Mouse (Mus musculus): ENCODE results near the gene Tns4. TPM values are rescaled to one million over a fixed set of nuclear protein-coding genes. Genes with fewer than 3 reads are reported as not detected.

Tns4 gene
- polyA plus RNA-seq, 1 experiment from 2014 or later: 2.5 TPM

DNA sequence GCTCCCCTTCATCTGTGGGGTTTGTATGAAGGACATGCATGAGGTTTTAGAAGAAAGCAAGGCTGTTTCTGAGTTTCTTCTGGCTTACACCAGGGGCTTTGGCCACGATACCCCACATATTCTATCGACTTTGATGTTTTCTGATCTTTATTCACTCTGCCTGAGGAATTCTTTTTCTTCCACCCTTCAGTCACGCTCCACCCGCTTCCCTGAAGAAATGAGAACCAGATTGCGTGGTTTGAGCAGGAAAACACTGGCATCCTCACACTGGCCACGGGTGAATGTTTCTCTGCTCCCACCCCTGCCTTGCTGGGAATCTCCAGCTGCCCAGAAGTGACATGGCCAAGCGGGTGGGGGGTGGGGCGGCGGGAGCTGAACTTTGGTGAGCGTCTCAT, 35.5 kb upstream of the Tns4 start:
- H3K27ac ChIP-seq: no peak overlapping the region
- no peak overlapping the region for H3K4me3 ChIP-seq (ENCODE audit: inconsistent target)
- 62% methylated on average over 10 of the region's 10 CpGs for WGBS (ENCODE audit: missing documents)
- no peaks in the 10 kb centered on the region for H3K79me2 ChIP-seq (ENCODE audit: inconsistent target)
- H3K36me3 ChIP-seq (ENCODE audit: inconsistent target): no peaks in the 10 kb centered on the region

DNA sequence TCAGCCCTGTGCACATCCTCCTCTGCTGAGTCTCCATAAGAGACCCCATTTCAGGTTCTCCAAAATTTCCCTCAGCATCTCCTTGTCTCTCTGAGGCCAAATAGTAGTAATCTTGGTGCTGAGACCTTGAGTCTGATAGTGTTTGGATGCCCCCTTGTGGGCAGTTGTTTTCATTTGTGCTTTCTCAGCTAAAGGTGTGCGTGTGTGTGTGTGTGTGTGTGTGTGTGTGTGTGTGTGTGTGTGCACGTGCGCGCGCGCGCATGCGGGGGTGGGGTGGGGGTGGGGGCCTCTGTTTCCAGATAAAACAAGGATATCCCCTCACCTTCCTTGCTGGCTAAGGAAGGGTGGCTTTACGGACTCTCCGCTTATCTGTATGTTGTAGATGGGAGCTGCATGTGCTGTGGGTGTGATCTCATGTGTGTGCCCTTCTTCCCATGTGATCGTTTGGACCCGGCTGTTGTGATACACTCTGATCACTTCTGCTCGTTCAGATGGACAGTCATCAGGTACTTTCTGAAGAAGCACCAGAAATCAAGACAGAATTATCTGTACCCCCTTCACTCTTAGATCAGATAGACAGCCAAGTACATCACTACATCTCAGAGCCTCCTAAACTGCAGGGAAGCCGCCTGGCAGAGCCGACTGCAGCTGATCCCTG, 35.0 kb upstream of the Tns4 start:
- Histone ChIP-seq H3K4me3 (ENCODE audit: inconsistent target) (no peak overlapping the region), H3K27ac (no peak overlapping the region), H3K36me3 (ENCODE audit: inconsistent target) (no peaks in the 10 kb centered on the region), H3K79me2 (ENCODE audit: inconsistent target) (no peaks in the 10 kb centered on the region)
- 55% methylated on average over 8 of the region's 15 CpGs for whole genome bisulfite sequencing (ENCODE audit: missing documents)

DNA sequence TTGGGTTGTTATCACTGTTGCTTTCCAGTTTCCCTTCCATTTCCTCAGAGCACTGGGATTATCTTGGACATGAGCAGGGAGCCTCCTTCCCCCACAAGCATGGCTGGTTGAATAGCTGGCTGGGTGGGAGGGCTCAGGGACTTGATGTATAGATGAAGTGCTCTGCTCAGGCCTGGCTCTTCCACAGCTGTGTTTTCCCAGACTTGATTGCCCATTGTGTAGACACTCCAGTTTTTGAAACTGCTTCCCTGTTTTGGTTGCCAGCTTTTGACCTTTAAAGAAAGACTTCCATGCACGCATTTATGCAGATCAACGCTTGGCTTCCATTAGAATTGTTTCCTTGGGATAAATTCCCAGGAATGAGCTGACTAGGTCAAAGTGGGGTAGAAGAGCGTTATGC, 33.6 kb upstream of the Tns4 start:
- no peaks in the 10 kb centered on the region for H3K79me2 ChIP-seq (ENCODE audit: inconsistent target)
- H3K27ac ChIP-seq: no peak overlapping the region
- H3K36me3 ChIP-seq (ENCODE audit: inconsistent target): no peaks in the 10 kb centered on the region
- 85% methylated on average over 3 of the region's 3 CpGs for WGBS (ENCODE audit: missing documents)
- no peak overlapping the region for H3K4me3 ChIP-seq (ENCODE audit: inconsistent target)

DNA sequence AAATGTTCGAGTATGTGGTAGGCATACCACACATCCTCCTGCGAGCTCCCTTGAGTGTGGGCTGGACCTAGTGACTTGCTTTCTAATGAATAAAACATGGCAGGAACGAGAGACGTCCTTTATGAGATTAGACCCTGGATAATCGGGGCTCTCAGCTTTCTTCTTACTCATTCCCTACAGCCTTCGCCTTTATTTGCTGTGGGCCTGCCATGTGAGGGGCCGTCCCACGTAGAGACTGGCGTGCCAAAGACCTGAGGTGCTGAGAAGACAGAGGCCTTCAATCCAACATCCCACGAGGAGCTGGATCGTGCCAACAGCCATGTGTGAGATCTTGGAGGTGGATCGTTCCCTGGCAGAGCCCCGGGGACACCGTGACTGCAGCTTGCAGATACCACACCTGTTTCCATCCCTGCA, 32.1 kb upstream of the Tns4 start:
- no peaks in the 10 kb centered on the region for H3K36me3 ChIP-seq (ENCODE audit: inconsistent target)
- H3K79me2 ChIP-seq (ENCODE audit: inconsistent target): no peaks in the 10 kb centered on the region
- no peak overlapping the region for H3K4me3 ChIP-seq (ENCODE audit: inconsistent target)
- WGBS (ENCODE audit: missing documents): 93% methylated on average over 14 of the region's 14 CpGs
- H3K27ac ChIP-seq: no peak overlapping the region

DNA sequence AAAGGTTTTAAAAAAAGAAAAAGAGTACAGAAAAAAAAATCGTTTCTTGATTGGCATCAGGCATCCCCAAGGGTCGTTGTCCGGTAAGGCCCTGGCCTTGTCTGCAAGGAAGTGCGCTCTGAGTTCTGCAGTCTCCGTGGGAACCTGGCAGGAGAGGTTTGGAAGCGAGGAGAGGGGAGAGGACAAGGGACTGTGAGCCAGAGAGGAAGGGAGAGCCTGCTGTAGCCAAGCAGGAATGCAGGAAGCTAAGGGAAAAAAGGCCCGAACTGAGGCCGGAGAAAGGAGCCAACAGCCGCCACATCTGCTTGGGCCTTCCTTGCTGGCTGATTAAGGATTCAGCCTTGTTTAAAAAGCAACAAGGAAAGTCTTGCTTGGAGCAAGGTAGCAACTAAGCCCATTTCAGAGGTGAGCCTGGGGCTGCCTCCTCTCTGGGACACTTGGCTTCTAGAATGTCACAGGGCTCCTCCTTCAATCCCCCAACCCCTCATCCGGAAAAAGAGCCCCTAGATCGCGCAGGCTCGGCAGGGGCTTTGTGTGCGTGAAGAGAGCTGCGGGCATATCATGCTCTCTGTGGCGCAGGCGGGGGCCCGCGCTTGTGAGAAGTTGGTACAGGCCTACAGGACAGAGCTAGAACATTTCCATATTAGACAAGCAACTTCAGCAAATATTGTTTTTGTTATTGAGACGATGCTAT, 31.6 kb upstream of the Tns4 start:
- Histone ChIP-seq H3K4me3 (ENCODE audit: inconsistent target) (no peak overlapping the region), H3K27ac (no peak overlapping the region), H3K79me2 (ENCODE audit: inconsistent target) (no peaks in the 10 kb centered on the region), H3K36me3 (ENCODE audit: inconsistent target) (no peaks in the 10 kb centered on the region)
- WGBS (ENCODE audit: missing documents): 91% methylated on average over 20 of the region's 20 CpGs

GRCm38 (mm10) chr11:99118963-99119362, 29.9 kb upstream of the Tns4 start:
- H3K36me3 ChIP-seq (ENCODE audit: inconsistent target): no peaks in the 10 kb centered on the region
- WGBS (ENCODE audit: missing documents): 94% methylated on average over 7 of the region's 7 CpGs
- H3K79me2 ChIP-seq (ENCODE audit: inconsistent target): no peaks in the 10 kb centered on the region
- H3K4me3 ChIP-seq (ENCODE audit: inconsistent target): no peak overlapping the region
- no peak overlapping the region for H3K27ac ChIP-seq

DNA sequence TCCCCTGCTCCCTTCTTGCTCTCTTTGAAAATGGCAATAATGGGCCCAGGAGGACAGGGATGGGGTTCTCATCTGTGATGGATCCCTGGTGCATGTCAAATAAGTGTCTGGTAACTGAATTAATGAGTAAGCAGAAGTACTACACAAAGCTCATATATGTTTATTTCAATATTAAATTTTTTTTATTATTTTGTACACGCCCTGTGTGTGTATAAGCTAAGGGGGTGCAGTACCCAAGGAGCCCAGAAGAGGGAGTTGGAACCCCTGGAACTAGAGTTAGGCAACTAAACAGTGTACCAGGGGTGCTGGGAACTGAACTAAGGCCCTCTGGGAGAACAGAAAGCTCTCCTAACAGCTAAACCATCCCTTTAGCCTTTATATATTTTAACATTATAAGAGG, 29.3 kb upstream of the Tns4 start:
- WGBS (ENCODE audit: missing documents): 100% methylated on average over 1 of the region's 1 CpGs
- Histone ChIP-seq H3K27ac (no peak overlapping the region), H3K79me2 (ENCODE audit: inconsistent target) (no peaks in the 10 kb centered on the region), H3K4me3 (ENCODE audit: inconsistent target) (no peak overlapping the region), H3K36me3 (ENCODE audit: inconsistent target) (no peaks in the 10 kb centered on the region)

DNA sequence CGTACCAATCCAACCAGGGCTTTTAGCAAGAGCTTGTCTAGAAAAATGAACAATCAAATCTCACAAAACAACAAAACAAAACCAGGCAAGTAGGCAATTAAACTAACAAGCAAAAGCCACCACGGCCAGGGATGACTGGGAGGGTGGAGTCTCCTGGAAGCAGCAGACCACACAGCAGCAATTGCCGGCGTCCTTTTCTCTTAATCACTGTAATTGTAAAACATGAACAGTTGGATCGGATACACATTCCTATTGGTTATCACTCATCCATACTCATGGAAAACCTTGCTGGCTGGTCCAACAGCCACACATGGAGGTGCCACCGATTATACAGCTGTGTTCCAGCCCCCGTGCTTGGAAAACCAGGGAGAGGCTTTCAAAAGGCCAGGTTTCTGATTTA, 28.8 kb upstream of the Tns4 start:
- Histone ChIP-seq H3K79me2 (ENCODE audit: inconsistent target) (no peaks in the 10 kb centered on the region), H3K4me3 (ENCODE audit: inconsistent target) (no peak overlapping the region), H3K36me3 (ENCODE audit: inconsistent target) (no peaks in the 10 kb centered on the region), H3K27ac (no peak overlapping the region)
- WGBS (ENCODE audit: missing documents): 94% methylated on average over 7 of the region's 7 CpGs

- Histone ChIP-seq H3K4me3 (ENCODE audit: inconsistent target) (no peak overlapping the region), H3K79me2 (ENCODE audit: inconsistent target) (no peaks in the 10 kb centered on the region), H3K27ac (no peak overlapping the region), H3K36me3 (ENCODE audit: inconsistent target) (no peaks in the 10 kb centered on the region)
- WGBS (ENCODE audit: missing documents): 32% methylated on average over 6 of the region's 6 CpGs
Observed at GRCm38 (mm10) chr11:99115940-99116339, 26.8 kb upstream of the Tns4 start.

GRCm38 (mm10) chr11:99113111-99113510, 24.0 kb upstream of the Tns4 start:
- Histone ChIP-seq H3K4me3 (ENCODE audit: inconsistent target) (no peak overlapping the region), H3K27ac (no peak overlapping the region), H3K36me3 (ENCODE audit: inconsistent target) (no peaks in the 10 kb centered on the region), H3K79me2 (ENCODE audit: inconsistent target) (no peaks in the 10 kb centered on the region)
- 91% methylated on average over 3 of the region's 3 CpGs for WGBS (ENCODE audit: missing documents)

GRCm38 (mm10) chr11:99112700-99113099, 23.6 kb upstream of the Tns4 start:
- WGBS (ENCODE audit: missing documents): 82% methylated on average over 5 of the region's 5 CpGs
- Histone ChIP-seq H3K4me3 (ENCODE audit: inconsistent target) (no peak overlapping the region), H3K27ac (no peak overlapping the region), H3K36me3 (ENCODE audit: inconsistent target) (no peaks in the 10 kb centered on the region), H3K79me2 (ENCODE audit: inconsistent target) (no peaks in the 10 kb centered on the region)

DNA sequence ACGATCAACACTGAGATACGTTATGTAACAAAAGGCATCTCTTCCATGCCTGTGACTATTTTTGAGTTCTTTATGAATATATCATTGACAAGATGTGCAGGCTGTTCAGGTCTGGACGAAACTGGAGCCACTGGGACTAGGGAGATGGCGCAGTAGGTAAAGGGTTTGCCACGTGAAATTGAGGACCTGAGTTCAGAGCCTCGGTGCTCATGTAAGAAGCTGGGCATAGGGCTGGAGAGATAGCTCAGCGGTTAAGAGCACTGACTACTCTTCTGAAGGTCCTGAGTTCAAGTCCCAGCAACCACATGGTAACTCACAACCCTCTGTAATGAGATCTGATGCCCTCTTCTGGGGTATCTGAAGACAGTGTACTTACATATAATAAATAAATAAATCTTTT, 22.5 kb upstream of the Tns4 start:
- H3K79me2 ChIP-seq (ENCODE audit: inconsistent target): no peaks in the 10 kb centered on the region
- H3K4me3 ChIP-seq (ENCODE audit: inconsistent target): no peak overlapping the region
- H3K36me3 ChIP-seq (ENCODE audit: inconsistent target): no peaks in the 10 kb centered on the region
- no peak overlapping the region for H3K27ac ChIP-seq
- WGBS (ENCODE audit: missing documents): 87% methylated on average over 7 of the region's 7 CpGs

- Histone ChIP-seq H3K4me3 (ENCODE audit: inconsistent target) (no peak overlapping the region), H3K79me2 (ENCODE audit: inconsistent target) (no peaks in the 10 kb centered on the region), H3K36me3 (ENCODE audit: inconsistent target) (no peaks in the 10 kb centered on the region), H3K27ac (no peak overlapping the region)
- 80% methylated on average over 11 of the region's 11 CpGs for WGBS (ENCODE audit: missing documents)
Observed at GRCm38 (mm10) chr11:99111155-99111554, 22.0 kb upstream of the Tns4 start.

DNA sequence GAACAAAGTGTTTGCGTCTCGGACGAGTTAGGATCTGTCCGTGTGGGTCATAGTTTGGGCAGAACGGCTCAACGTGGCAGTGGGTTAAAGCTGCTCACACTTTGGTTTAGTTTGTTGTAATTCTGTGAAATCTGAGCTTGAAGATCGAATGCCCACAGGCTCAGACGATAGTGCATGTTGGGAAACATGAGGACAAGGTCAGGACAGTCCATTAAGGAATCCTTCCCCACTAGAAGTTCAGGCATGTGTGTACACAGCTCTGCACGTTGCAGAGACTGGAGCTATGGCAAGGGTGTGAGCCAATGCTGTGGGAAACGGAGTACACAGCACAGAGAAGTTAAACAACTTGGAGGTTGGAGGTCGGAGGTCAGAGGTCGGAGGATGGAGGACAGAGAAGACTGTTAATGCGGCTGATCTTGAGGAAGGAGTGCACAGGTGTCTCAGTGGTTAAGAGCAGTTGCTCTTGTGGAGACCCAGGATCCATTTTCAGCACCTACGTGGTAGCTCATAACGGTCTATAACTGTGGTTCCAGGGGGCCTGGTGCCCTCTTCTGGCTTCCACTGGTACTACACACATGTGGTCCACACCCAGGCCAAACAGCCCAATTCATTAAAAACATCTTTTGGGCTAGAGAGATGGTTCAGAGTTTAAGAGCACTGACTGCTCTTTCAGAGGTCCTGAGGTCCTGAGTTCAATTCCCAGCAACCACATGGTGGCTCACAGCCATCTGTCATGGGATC, 21.4 kb upstream of the Tns4 start:
- WGBS (ENCODE audit: missing documents): 93% methylated on average over 14 of the region's 15 CpGs
- Histone ChIP-seq H3K4me3 (ENCODE audit: inconsistent target) (no peak overlapping the region), H3K27ac (no peak overlapping the region), H3K79me2 (ENCODE audit: inconsistent target) (no peaks in the 10 kb centered on the region), H3K36me3 (ENCODE audit: inconsistent target) (no peaks in the 10 kb centered on the region)

GRCm38 (mm10) chr11:99108296-99108695, 19.2 kb upstream of the Tns4 start:
- WGBS (ENCODE audit: missing documents): 97% methylated on average over 3 of the region's 3 CpGs
- H3K4me3 ChIP-seq (ENCODE audit: inconsistent target): no peak overlapping the region

More at GRCm38 (mm10) chr11:99108296-99108695, 19.2 kb upstream of the Tns4 start:
- Histone ChIP-seq H3K79me2 (ENCODE audit: inconsistent target) (no peaks in the 10 kb centered on the region), H3K27ac (no peak overlapping the region), H3K36me3 (ENCODE audit: inconsistent target) (no peaks in the 10 kb centered on the region)

Measured in macrophage (primary cell).